Mouse (Mus musculus): ENCODE data around the gene Clgn. TPM values are rescaled to one million over a fixed set of nuclear protein-coding genes. Genes with fewer than 3 reads are reported as not detected.

Clgn gene
- total RNA-seq (2021), result not detected

DNA sequence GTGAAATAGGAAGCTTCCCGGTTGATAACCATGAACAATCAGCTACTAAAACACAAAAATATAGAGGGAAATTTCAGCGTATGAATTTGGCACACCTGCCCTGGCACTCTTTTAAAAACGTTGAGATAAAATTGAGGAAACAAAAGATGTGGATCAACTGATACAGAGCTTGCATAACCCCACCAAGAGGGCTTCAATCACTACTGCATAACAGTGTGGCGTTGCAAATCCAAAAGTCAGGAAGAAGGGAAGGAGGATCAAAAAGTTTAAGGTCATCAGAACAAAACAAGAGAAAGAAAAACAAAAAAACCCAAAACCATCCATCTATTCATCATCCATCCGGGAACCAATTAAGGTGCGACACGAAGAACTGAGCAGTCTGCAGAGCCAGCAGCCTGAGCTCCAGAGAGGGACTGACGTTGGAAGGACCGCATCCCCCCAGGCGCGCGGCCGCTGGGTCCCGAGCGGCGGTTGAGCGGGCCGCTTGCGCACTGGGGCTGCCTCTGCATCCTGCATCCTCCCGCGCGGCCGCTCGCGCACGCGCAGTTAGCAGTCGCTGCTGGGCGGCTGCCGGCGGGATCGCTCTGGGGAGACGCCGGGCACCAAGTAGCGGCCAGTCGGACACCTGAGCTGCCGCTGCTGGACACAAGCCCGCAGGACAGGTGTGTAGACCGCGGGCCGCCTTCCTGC, at the start of gene Clgn:
Gene Clgn, plus strand, starts transcription at position 552 of the 690 bp plus-strand sequence.
- intact Hi-C loops (cut with DNase I), result no loop called here
- DNase-seq (ENCODE audit: low spot score), result no peak

DNA sequence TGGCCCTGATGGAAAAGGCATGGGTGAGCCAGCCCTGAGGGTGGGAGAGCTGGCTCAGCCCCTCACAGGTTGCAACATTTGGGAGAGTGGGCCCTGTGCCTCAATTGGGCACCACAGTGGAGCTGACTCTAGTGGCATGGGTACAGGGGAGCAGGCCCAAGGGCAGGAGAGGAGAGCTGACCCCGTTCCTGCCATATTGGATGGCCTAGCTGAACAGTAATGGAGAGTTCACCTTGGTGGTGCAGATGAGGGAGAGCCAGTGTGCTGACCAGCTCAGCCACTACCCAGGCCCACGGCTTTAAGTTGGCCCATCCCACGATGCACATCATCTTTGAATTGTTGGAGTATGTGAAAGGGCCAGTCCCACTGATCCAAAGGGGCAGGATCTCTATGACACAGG, 47.6 kb upstream of the Clgn start:
- DNase-seq (ENCODE audit: low spot score), result no peak
- intact Hi-C loops (cut with DNase I), result loop anchor here (1.0 to 5.0 kb wide), 3 partner anchors 82 to 480 kb away; partner anchors contain the start of gene Rnf150

DNA sequence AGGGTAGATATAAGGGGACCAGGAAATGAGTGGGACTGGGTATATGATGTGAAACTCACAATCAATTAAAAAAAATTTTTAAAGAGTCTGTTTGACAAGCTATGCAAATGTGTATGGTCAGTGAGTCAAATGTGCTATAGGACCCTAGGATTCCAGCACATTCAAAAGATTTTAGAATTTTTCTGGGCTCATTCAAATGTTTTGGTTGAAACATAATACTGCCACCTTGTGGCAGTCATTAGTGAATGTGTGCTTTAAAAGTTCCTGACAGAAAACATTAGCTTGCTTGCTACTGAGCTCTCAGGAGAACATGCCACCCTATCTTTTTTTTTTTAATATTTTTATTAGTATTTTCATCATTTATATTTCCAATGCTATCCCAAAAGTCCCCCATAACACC, 47.0 kb upstream of the Clgn start:
- intact Hi-C loops (cut with DNase I), result loop anchor here (1.0 to 5.0 kb wide), 3 partner anchors 82 to 480 kb away; partner anchors contain the start of gene Rnf150
- DNase-seq (ENCODE audit: low spot score), result no peak

DNA sequence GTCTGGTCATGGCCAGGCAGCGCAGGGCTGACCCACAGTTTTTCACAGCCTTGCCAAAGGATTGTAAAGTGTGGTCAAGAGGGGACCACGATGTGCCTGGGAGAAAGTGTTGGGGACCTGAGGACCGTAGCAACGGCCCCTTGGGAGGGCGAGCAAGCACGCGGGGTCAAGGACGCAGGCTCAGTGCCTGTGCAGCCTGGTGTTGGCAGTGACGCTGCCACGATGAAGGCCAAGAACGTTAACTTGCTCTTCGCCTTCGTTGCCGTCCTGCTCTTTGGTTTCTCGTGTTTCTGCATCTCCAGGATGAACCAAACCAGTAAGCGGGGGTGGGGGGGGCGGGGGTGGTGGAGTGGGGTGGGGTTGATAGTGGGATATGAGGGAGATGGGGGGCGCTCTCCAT, 41.4 kb upstream of the Clgn start, which contains the start of gene Mgat4d:
Gene Mgat4d, plus strand, starts transcription at position 209 of the 400 bp plus-strand sequence.
- no peak for DNase-seq (ENCODE audit: low spot score)
- intact Hi-C loops (cut with DNase I), result no loop called here

DNA sequence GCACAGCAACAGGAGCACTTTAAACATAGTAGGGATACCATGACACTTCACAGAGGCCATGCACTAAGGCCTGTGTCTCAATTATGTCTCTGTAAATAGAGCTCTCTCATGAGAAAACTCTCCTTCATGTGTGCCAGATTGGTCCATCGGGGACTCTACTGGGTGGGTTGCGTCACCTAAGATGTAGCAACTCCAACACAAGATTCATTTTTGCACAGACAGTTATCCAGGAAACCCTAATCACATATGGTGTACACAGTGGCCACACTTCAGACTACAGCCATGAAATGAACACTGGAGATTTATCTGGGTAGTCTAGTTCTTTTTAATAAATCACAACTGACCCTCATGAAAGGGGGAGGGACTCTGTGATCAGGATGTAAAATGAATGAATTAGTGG, 38.4 kb upstream of the Clgn start:
- DNase-seq (ENCODE audit: low spot score), result no peak
- intact Hi-C loops (cut with DNase I), result no loop called here

DNA sequence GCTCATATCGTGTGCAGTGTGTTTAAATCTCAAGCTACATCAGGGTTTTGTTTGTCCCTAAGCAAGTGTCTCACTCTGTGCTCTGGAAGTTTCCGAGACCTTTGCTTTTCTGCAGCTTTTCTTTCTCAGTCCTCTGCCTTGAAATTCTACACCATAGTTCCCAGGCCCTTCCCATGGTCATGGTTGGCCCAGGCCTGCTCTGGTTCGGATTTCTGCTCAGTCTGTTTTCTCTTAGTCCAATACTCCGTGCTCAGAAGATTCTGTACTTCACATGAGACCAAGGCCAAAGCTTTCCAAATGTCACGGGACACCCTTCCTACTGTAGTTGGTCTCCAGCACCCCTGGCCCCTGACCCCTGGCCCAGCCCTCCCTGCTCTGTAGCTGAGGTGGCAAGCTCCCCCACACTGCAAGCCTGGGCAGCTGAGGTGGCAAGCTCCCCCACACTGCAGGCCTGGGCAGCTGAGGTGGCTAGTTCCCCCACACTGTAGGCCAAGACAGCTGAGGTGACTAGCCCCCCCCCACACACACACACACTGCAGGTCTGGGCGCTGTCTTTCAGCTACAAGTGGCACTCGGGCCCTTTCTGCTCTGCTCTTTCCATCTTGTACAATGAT, 26.4 kb upstream of the Clgn start:
- DNase-seq (ENCODE audit: low spot score), result no peak
- intact Hi-C loops (cut with DNase I), result no loop called here

DNA sequence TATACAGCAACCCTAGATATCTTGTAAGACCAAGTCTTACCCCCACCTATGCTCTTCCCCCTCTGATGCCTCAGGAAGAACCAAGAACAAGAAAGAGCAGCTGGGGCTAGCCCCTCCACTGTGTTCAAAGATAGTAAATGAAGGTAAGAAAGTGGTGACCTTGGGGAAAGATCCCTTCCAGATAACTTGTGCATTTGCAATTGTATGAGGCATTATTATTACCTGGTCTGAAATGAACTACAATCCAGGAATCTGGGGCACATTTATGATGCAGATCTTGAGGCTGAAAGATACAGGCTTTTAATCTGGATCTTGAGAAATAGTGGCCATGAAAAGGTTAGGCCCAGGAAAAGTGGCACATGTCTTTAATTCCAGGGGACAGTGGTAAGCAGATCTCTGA, 12.4 kb upstream of the Clgn start:
- DNase-seq (ENCODE audit: low spot score), result no peak
- intact Hi-C loops (cut with DNase I), result no loop called here

DNA sequence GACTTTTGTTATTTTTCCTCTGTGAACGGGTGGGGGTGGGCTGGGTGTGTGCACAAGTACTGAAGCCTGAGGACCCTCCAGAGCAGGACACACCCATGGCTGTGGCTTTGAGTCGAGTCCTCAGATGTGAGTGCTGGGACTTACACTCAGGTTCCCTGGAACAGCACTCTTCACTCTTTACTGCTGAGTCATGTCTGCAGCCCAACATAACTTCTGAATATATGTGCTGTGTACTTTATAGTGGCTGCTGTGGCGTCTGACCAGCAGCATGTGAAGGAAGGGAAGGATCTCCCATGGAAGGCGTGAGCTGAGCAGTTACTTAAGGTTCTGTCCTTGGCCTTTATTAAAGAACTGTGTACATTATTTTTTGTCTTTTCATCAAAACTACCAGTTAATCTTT, 9.5 kb upstream of the Clgn start:
- DNase-seq (ENCODE audit: low spot score), result no peak
- intact Hi-C loops (cut with DNase I), result no loop called here

DNA sequence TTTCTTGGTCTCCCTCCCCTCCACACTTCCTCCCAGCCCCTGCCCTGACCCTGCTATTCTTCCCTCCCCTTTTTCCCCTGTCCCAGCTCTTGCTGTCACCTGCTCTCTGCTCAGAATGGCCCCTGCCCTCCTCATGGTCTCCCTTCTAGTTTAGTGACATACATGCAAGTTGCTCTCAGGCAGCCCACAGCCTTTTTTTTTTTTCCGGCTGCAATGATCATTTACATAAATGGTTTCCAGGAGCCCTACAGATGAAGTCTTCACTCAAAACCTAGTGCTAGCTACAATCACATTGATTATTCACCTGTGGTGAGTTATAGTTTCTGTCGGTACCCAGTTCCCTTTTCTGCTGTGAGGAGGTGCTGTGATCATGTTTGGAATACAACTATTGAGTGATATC, 8.7 kb upstream of the Clgn start:
- DNase-seq (ENCODE audit: low spot score), result no peak
- intact Hi-C loops (cut with DNase I), result no loop called here

DNA sequence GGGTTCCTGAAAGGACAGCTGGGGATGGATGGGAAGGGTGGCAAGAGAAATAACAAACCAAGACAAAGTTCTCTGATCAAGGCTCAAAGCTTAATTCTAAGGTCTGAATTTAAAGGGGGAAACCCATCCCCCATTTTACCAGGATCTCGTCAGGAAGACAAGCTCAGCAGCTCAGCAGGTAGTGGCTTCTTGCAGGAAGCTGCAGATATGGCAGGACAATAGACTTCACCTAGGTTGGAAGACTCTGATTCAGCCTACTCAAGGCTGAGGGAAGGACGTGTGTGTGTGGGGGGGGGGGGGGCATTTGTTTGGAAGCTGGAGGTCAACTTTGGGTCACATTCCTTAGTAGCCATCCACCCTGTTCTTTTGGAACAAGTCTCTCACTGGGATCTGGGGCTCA, 6.8 kb upstream of the Clgn start:
- DNase-seq (ENCODE audit: low spot score), result no peak
- intact Hi-C loops (cut with DNase I), result no loop called here

DNA sequence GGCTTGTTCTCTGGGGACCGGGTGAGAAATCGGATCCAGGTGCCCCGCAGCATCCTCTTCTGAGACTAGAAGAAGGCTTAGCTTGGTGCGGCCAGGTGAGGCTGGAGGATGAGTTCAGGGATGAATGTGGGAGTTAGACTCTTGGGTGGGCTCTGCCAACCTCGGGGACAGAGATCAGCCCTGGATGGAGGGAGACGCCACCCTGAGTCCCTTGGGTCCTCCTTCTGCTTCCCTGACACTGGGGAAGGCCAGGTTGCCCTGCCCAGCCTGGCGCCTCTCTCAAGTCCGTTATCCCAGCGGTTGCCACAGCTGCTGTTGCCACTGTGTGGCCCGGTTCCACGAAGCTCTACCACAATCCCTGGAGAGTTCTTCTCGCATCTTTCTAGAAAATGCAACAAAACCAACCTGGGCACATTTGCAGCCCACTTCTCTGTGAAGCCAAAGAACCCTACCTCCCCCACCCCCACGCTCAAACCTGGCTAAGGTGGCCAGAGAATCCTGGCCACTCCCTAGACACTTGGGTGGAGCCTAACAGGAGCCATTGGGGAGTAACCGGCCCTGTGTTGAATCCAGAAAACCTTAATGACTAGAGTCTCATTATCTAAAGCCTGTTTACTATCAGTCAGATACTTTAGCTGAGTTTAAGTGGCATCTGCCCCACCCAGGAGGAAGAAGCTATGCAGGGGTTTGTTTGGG, 487 bp downstream of the Clgn start:
- intact Hi-C loops (cut with DNase I), result no loop called here
- no peak for DNase-seq (ENCODE audit: low spot score)

DNA sequence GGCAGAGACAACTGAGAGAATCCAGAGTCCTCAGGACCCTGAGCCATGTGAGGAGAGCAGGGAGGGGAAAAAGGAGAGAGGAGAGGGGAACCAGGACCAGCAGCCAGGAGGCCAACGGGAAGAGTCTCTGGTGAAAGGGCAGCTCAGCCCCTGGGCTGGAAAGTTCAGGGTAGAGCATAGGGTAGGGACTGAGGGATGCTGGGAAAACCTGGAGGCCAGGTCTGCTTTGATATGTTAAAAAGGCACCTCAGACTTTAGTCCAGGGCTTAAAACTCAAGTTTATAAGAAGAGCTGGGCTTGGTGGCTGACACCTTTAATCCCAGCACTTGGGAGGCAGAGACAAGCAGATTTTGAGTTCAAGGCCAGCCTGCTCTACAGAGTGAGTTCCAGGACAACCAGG, 2.9 kb downstream of the Clgn start:
- no peak for DNase-seq (ENCODE audit: low spot score)
- intact Hi-C loops (cut with DNase I), result no loop called here

DNA sequence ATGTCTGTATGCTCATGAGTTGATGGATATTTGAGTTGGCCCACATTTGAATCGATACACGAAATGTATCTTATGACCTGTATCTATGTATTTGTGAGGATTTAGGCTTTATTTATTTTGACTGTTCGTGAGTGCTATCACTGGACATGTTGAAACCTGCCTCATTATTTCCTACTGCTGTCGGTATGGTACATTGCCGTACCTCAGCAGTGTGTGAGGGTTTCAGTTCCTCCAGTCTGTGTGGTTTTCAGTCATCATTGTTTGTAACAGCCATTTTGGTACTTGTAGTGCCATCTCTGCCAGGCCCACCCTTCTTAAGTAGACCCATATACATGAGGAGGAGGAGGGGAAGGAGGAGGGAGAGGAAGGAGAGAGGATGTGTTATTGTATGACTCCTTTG, 4.7 kb downstream of the Clgn start:
- DNase-seq (ENCODE audit: low spot score), result no peak
- intact Hi-C loops (cut with DNase I), result no loop called here

DNA sequence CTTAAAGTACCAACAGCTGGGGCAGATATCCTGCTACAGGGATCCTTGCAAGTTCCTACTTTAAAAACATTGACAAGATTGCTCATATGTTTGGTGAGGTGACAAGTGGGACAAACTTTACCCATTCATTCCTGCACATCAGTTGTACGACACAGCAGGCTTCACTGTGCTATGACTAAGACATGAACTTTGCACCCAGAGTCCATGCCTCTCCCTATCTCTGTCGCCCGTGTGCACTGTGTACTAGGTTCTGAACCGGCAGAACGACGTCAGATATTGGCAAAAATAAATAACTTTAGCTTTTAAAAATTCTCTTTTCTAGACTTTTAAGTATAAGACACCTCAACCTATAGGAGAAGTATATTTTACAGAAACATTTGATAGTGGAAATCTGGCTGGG, 7.0 kb downstream of the Clgn start:
- no peak for DNase-seq (ENCODE audit: low spot score)
- intact Hi-C loops (cut with DNase I), result no loop called here

DNA sequence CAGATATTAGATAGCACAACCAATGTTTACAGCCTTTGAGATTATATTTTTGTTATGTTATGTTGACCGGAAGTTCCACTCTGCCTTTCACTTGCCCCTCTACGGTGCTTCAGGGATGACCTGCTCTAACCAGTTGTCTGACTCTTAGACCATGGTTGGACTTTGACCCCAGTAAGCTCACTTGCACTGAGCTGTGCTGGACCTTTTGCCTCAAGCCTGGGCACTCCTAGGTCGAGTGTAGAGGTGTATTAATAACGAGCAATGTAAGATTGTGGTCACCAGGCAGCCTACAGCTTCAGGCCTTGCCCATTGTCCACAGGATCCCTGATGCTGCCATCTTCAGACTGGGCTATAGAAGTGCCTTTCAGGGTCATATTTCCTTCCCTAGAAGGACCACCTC, 8.1 kb downstream of the Clgn start:
- DNase-seq (ENCODE audit: low spot score), result no peak
- intact Hi-C loops (cut with DNase I), result no loop called here

DNA sequence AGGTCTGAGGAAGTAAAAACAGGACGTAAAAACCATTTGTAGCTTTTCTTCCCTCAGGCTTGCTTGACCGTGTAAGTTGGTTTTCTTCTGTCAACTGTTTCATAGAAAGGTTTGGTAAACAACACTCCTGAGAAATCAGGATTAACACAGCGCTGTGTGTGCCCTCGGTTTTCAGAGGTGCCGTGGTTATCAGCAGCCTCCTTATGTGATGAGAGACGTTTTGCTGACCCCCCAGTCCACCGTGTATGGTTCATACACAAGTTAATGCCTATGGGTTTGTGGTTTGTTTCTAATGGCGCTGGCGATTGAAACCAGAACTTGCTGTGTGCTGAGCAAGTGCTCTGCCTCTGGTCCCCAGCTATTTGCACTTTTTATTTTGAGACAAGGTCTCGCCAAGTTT, 15.9 kb downstream of the Clgn start:
- intact Hi-C loops (cut with DNase I), result no loop called here
- DNase-seq (ENCODE audit: low spot score), result no peak

DNA sequence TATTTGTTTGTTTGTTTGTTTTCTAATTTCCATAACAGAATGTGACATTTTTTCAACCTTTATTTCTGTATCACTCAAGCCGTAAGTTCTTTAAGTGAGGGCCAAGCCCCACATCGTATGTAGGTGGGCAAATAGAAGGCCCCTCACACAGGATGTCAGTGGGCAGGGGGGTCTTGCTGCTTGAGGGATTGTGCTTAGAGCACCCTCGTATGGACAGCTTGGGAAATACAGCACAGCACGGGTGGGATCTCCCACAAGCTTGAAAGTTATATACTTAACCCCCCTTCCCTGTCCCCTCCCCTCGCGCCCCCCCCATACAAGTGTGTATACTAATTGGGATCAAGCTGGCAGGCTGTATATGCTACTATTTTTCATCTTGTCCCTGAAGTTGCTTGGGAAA, 17.2 kb downstream of the Clgn start:
- intact Hi-C loops (cut with DNase I), result loop anchor here (2.0 kb wide), 1 partner anchor 306 kb away; no protein-coding TSS in a partner anchor
- DNase-seq (ENCODE audit: low spot score), result no peak

DNA sequence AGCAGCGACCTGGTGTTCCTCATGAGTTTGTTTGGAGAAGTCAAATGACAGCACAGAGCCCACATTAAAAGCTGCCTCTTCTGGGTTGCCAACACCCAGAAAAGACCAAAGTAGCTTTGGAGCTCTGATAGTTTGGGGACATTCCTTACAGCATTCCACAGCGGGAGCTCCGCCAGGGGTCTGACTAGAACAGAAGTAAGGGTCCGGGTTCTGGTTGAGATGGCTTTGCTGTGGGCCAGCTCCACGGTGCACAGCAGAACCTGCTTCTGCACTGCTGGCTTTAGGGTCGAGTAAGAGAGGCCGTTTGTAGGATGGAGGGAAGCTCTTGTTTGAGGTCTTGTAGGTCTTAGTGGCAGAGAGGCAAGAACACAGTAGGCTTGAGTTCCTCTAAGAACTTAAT, 18.8 kb downstream of the Clgn start:
- intact Hi-C loops (cut with DNase I), result no loop called here
- no peak for DNase-seq (ENCODE audit: low spot score)

DNA sequence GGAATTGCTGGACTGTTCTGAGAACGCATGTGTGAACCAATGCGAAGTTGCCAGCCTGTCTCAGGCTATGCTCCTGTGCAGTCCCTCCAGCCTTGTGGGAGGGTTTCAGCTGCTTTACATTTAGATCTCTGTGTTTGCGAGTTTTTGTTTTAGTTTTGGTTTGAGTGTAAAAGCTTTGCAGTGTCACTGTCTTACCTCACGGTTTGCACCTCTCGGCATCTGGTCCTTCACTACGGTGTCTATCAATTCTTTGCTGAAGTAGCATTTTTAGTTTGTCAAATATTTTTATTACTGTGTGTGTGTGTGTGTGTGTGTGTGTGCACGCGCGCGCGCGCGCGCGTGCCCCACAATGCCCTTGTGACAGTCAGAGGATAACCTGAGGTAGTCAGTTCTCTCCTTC, 27.2 kb downstream of the Clgn start:
- no peak for DNase-seq (ENCODE audit: low spot score)
- intact Hi-C loops (cut with DNase I), result no loop called here

DNA sequence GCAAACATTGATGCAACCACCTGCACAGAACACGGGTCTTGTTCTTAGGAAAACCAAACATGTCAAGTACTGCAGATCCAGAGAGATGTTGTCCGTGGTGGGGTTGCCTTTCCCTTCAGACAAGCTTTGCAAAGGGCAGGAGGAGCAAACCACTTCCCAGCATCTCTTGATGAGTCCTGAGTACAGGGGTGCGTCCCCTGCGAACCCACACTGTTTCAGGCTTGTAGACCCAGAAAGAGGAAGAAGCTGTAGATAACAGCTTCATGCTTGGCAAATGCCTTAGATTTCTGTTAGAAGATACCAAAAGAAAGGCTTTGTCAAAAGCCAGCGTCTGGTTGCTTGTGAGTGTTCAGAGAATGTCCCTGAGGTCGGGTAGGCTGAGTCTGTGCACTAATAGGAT, 28.3 kb downstream of the Clgn start:
- DNase-seq (ENCODE audit: low spot score), result no peak
- intact Hi-C loops (cut with DNase I), result no loop called here

DNA sequence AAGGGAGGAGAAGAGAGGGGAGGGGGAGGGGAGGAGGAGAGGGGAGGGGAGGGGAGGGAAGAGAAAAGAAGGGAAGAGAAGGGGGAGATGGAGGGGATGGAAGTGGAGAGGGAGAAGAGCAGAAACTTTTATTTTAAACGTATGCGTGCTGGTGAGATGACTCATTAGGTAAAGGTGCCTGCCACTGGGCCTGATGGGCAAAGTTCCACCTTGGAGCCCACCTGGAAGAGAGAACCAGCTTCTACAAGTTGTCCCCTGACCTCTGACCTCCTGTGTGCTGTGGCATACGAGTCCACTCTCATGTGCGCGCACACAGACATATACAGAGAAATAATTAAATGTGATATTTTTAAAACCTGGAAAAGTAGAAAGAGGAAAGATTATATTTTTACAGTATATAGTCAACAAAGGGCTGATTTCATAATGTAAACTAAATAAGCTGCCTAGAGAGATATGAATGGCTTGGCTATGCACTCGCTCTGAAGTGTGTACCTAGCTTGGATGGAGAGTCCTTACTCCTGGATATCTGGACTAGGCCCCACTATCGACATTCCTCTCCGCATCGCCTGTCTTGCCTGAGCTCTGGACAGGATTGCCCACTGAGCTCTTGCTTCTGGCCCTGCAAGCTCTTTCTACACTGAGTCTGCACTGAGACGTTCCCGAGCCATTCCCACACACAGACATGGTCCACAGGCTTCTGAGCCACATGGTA, 29.3 kb downstream of the Clgn start:
- DNase-seq (ENCODE audit: low spot score), result no peak
- intact Hi-C loops (cut with DNase I), result no loop called here

Data from heart, postnatal 25 days (tissue).